Mouse (Mus musculus) gastrocnemius, adult 8-10 months (tissue): ENCODE results near the gene Ints3. TPM values are rescaled to one million over a fixed set of nuclear protein-coding genes. Genes with fewer than 3 reads are reported as not detected.

Experiments used
- DNase-seq, 2 experiments: peaks; one replicate each; pipeline ENCODE4 v3.0.0; 2022; ENCODE audit warnings: low spot score in 2 of 2
- total RNA-seq, 4 experiments: library from RNA; stranded (reverse); gene quantifications; 2 replicates each; pipeline ENCODE4 v1.2.4; 2022

The Ints3 gene
- total RNA-seq, result 10 to 100 TPM; 14.0 to 16.8 (median 14.8) TPM

- peak; percentile 100 for DNase-seq
Observed at GRCm38 (mm10) chr3:90433381-90434020, at the start of gene Ints3. Gene Ints3, minus strand, starts transcription at chr3:90433622.

GRCm38 (mm10) chr3:90475831-90476611 is 42.6 kb upstream of the Ints3 start, which contains the start of gene Ilf2:
Gene Ilf2, plus strand, starts transcription at chr3:90476126.
- DNase-seq, result peak; percentile 90 to 94

- no peak for DNase-seq
Observed at GRCm38 (mm10) chr3:90475151-90475830, 41.9 kb upstream of the Ints3 start.

DNA sequence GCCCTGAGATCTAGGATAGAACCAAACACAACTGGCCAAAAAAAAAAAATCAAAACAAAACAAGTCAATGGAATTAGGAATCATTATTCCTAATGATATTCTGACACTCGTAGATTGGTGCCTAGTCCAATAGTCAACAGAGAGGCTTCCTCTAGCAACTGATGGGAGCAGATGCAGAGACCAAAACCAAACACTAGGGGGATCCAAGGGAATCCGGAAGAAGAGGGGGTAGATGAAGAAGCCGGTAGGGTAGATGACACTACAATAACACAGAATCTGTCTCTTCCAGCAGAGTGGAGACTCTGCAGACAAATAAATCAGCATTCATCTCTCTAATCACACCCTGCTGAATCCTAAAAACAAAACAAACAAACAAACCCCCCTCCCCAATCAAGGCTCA is 38.8 kb upstream of the Ints3 start:
- DNase-seq, result peak in 1 of 2 experiments; percentile 17

DNA sequence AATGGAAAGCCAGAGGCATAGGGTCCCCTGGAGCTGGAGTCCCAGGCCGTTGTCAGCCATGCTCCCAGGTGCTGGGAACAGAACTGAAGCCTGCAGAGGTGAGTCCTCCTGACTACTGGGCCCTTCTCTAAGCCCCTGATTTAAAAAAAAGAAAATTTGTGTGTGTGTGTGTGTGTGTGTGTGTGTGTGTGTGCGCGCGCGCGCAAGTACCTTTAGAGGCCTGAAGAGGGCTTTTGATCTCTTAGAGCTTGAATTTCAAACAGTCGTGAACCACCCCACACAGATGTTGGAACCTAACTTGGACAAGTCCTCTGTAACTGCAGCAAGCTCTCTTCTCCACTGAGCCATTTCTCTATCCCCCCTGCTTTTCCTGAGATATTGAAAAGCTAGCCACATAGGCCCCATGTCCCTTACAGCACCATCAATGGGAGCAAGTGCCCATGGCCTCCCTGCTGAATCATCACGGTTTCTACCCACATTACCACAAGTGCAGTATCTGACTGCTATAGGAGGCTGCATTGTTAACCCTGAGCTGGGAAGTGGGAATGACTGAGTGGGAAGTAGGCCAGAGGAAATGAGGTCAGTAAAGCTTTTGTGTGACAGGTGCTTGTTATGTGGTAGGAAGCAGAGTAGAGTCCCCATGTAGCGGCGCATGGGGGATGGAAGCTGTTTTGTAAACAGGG is 34.3 kb upstream of the Ints3 start:
- DNase-seq, result no peak

GRCm38 (mm10) chr3:90466311-90466766 is 32.9 kb upstream of the Ints3 start:
- DNase-seq, result peak; percentile 24 to 33

DNA sequence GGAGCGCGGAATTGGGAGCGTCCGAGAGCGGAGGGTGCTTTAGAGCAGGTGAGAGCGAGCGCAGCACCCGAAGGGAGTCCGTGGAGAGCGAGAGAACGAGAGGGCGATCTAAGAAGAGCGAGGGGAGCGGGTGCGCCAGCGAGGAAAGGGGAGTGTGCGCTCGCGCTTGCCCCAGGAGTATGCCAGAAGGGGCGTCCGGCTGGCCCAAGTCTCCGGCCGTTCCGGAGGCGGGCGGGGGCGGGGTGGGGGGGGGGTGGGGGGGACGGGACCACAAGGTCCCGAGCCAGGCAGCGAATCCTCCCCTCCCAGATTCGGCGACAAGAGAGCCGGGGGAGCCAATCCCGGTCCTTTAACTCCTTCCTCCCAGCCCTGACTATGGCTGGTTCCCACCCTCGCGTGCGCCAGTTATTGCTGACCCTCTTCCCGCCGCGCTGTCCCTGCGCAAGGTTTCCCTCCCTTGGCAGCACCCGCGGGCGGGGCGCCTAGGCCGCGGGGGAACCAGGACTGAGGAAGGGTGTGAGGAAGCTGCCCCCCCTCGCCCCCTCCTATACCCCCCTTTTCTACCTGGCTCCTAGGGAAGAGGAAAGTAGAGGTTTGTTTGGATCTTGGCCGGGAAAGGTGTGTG is 32.4 kb upstream of the Ints3 start, which contains the start of gene Npr1:
Gene Npr1, minus strand, starts transcription at position 181 of the 625 bp plus-strand sequence.
- peak in 1 of 2 experiments; percentile 24 for DNase-seq

GRCm38 (mm10) chr3:90465081-90465685 is 31.8 kb upstream of the Ints3 start:
- DNase-seq, result peak in 1 of 2 experiments; percentile 10

DNA sequence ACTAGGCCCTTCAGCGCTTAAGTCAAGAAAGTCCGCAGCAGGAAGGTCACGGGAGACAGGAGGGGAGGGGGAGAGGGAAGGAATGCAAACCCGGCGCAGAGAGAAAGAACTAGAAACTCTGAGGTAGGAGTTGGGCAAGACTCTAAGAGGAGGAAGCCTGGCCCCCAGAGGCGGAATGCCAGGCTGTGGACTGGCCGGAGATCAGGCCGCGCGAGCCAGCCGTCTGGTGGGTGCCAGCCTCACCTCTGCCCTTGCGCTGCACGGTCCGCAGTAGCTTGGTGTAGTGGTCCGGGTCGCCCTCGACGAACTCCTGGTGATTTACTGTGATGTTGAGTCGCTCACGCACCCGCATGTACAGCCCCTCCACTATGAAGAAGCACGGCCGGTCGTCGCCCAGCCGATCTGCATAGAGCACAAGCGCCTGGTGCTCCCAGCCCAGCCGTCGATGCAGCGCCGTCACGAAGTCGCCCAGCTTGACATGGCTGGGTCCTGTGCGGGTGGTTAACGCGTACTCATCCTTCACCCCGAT is 31.2 kb upstream of the Ints3 start:
- DNase-seq, result peak; percentile 8 to 12

GRCm38 (mm10) chr3:90462579-90462978 is 29.2 kb upstream of the Ints3 start:
- DNase-seq, result no peak

DNA sequence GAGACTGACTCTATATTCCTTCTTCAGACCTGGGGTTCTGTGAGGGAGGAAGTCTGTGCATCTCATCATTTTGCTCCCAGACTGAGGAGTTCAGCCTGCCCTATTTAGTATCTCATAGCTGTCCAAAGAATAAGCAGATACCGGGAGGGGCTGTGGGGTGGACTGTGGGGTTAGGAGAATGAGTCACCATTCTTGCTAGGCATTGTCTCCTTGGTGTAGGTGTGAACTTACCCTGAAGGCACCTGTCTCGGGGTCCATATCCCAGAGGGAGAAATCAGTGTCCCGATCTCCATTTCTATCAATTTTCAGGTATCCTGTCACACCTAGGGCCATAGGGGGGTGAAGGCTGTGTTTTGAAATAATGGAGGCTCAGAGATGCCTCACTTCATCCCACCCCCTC is 28.5 kb upstream of the Ints3 start:
- no peak for DNase-seq

GRCm38 (mm10) chr3:90460315-90460714 is 26.9 kb upstream of the Ints3 start:
- DNase-seq, result no peak

DNA sequence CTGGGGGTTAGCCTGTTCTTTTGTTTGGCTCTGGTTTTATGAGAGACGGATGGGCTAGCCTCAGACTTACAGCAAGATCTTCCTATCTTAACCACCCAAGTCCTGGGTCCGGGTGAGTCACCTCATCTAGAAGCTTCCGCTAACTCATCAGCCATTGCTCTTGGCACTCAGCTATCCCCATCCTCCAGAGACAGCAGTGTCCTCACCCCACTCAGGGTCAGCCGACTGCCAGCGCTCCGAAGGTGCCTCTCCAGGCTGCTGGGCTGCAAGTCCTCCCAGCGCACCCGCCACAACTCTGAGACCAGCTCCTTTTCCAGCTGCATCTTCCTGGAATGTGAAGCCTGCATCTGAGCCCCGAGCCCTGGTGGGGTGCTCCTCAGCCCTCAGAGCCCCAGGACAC is 26.3 kb upstream of the Ints3 start:
- DNase-seq, result no peak

DNA sequence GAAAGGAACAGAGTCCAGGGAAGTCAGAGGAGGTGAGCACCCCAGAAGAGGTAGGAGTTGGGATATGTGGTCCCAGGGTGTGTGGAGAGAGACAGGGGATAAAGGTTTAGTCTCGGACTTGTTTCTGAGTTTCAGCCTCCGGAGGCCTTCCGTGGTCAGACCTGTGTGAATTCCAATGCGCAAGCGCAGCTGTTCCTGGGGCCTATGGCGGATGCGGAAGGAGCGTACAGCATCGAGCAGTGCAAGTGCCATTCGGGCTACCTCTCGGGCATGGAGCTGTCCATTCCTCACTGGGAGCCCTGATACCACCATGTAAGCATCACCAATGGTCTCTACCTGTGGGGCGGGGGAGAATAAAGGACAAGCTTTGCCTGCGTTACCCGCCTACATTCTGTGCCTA is 21.5 kb upstream of the Ints3 start:
- DNase-seq, result no peak

DNA sequence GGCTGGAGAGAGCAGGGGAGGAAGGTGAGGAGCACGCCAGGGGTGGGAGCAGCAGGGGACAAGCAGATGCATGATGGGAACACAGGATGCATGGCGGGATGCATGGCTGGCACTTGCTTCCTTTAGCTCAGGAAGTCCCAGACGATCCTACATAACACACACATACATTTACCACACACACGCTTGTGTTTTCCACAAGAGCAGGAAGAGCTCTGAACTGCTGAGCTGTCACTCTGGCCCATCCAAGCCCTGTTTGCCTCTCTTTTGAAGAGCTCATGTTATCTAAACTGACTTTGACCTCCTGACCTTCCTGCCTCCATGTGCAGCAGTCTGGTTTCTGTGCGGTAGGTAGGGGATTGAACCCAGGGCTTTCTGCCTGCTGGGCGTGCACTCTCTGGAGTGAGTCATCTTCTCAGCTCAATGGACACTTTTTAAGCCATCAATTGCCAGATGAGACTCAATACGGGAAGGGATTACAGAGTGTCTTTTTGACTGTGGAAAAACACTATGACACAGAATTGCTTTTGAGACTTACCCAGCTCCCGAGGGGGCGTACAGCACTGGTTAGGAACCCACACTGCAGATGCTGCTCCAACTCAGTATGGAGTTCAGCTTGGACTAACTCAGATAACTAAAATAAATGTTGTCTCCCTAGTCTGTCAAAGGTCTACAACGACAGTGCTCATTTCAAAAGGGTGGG is 18.1 kb upstream of the Ints3 start:
- DNase-seq, result no peak

GRCm38 (mm10) chr3:90450874-90451273 is 17.5 kb upstream of the Ints3 start:
- no peak for DNase-seq

DNA sequence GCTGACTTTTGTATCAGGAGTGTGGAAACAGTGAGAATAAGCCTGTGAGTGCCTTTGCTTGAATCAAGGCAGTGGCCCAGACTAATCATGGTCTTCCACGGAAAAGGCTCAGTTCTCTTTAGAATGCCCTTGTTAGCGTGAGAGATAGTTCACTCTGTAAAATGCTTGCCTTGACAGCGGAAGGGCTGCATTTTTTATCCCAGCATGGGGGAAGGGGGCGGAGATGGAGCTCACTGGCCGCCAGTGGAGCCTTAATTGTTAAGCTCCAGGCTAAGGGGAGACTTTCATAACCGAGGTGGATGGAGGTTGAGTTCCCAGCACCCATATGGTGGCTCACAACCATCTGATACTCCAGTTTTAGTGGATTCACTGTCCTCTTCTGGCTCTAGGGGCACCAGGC is 15.2 kb upstream of the Ints3 start:
- no peak for DNase-seq

GRCm38 (mm10) chr3:90447123-90447494 is 13.7 kb upstream of the Ints3 start:
- no peak for DNase-seq

DNA sequence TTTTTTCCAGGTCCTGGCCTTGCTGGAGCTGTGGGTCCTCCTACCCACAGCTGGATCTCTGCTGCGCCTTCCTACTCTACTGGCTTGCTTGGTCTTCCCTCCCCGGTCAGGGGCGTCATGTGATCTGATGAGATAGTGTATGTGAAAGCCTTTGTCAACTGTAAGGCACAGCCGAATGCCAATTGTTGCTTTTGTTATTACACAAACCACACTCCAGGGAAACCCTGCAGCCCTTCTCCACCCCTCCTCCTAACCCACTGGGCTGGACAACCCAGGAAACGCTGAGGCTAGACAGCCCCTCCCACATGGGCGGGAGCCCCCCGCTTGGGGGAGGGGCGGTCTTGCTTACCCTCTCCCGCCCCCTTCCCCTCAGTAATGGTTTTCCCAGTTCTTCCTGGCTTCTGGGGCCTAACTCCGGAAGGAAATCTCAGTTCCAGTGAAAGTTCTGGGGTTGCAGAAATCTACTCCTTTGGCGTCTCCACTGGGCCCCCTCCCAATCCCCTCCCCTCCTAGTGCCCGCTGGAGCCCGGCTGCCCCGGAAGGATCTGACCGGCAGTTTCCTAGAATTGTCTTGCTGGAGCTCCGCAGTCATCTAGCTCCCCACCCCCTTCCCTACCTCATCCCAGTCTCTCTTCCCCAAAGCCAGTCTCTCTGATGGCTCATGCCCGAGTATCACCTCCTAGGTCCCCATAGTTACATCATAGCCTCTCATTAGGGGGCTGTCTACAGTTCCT is 13.1 kb upstream of the Ints3 start:
- peak; percentile 86 to 87 for DNase-seq
